Mouse (Mus musculus): Measurements from ENCODE around the gene Dapl1. TPM values are rescaled to one million over a fixed set of nuclear protein-coding genes. Genes with fewer than 3 reads are reported as not detected.

Gene Dapl1
- polyA plus RNA-seq, 1 experiment from 2014 or later, result 0.53 TPM

- no peak overlapping the region for H3K9ac ChIP-seq (ENCODE audit: low read depth, low read length)
- no peak for ATAC-seq (replicated peaks; ENCODE audit: low FRiP score)
- no peak overlapping the region for H3K27ac ChIP-seq (ENCODE audit: low read depth, low read length)
- DNase-seq (ENCODE audit: low spot score), result no peak
- H3K36me3 ChIP-seq (ENCODE audit: control insufficient read depth, insufficient read depth, low read length), result no peaks in the 10 kb centered on the region
- H3K9me3 ChIP-seq (ENCODE audit: control insufficient read depth, low read length), result no peaks in the 10 kb centered on the region
- no peaks in the 10 kb centered on the region; the same call in 1 of the 2 replicates for H3K27me3 ChIP-seq (replicated peaks; ENCODE audit: control insufficient read depth, insufficient read depth, low read length)
- H3K4me2 ChIP-seq, result no peak overlapping the region
- no peak overlapping the region for H3K4me3 ChIP-seq (ENCODE audit: low read depth, low read length)
- peaks cover 5% of the 10 kb centered on the region; the same call in 1 of the 2 replicates for H3K4me1 ChIP-seq (replicated peaks; ENCODE audit: control insufficient read depth, insufficient read depth, low read length)
- 86% methylated on average over 6 of the region's 6 CpGs for WGBS
Measured at GRCm38 (mm10) chr2:59467976-59468375, 16.5 kb upstream of the Dapl1 start.

GRCm38 (mm10) chr2:59469590-59470245 is 14.7 kb upstream of the Dapl1 start:
- ATAC-seq (replicated peaks; ENCODE audit: low FRiP score), result no peak
- WGBS, result 68% methylated on average over 8 of the region's 8 CpGs
- no peak overlapping the region for H3K27ac ChIP-seq (ENCODE audit: low read depth, low read length)

GRCm38 (mm10) chr2:59470326-59471031 is 14.0 kb upstream of the Dapl1 start:
- ATAC-seq (replicated peaks; ENCODE audit: low FRiP score) (no peak), DNase-seq (ENCODE audit: low spot score) (no peak)
- Histone ChIP-seq H3K9ac (ENCODE audit: low read depth, low read length) (no peak overlapping the region), H3K36me3 (ENCODE audit: control insufficient read depth, insufficient read depth, low read length) (no peaks in the 10 kb centered on the region), H3K4me3 (ENCODE audit: low read depth, low read length) (no peak overlapping the region), H3K4me2 (no peak overlapping the region), H3K4me1 (replicated peaks; ENCODE audit: control insufficient read depth, insufficient read depth, low read length) (peaks cover 5% of the 10 kb centered on the region; the same call in 1 of the 2 replicates), H3K9me3 (ENCODE audit: control insufficient read depth, low read length) (no peaks in the 10 kb centered on the region), H3K27me3 (replicated peaks; ENCODE audit: control insufficient read depth, insufficient read depth, low read length) (no peaks in the 10 kb centered on the region; the same call in 1 of the 2 replicates), H3K27ac (ENCODE audit: low read depth, low read length) (no peak overlapping the region)
- WGBS, result 58% methylated on average over 11 of the region's 11 CpGs

More at GRCm38 (mm10) chr2:59469590-59470245, 14.7 kb upstream of the Dapl1 start:
- no peaks in the 10 kb centered on the region for H3K36me3 ChIP-seq (ENCODE audit: control insufficient read depth, insufficient read depth, low read length)
- no peaks in the 10 kb centered on the region for H3K9me3 ChIP-seq (ENCODE audit: control insufficient read depth, low read length)
- no peak for DNase-seq (ENCODE audit: low spot score)
- H3K4me3 ChIP-seq (ENCODE audit: low read depth, low read length), result no peak overlapping the region
- no peak overlapping the region for H3K9ac ChIP-seq (ENCODE audit: low read depth, low read length)
- H3K4me1 ChIP-seq (replicated peaks; ENCODE audit: control insufficient read depth, insufficient read depth, low read length), result peaks cover 5% of the 10 kb centered on the region; the same call in 1 of the 2 replicates
- H3K27me3 ChIP-seq (replicated peaks; ENCODE audit: control insufficient read depth, insufficient read depth, low read length), result no peaks in the 10 kb centered on the region; the same call in 1 of the 2 replicates
- no peak overlapping the region for H3K4me2 ChIP-seq

GRCm38 (mm10) chr2:59471051-59471948 is 13.2 kb upstream of the Dapl1 start:
- no peak for DNase-seq (ENCODE audit: low spot score)
- no peak overlapping the region for H3K27ac ChIP-seq (ENCODE audit: low read depth, low read length)
- no peak overlapping the region for H3K9ac ChIP-seq (ENCODE audit: low read depth, low read length)
- H3K27me3 ChIP-seq (replicated peaks; ENCODE audit: control insufficient read depth, insufficient read depth, low read length), result no peaks in the 10 kb centered on the region; the same call in 1 of the 2 replicates
- H3K36me3 ChIP-seq (ENCODE audit: control insufficient read depth, insufficient read depth, low read length), result no peaks in the 10 kb centered on the region
- H3K9me3 ChIP-seq (ENCODE audit: control insufficient read depth, low read length), result no peaks in the 10 kb centered on the region
- WGBS, result 54% methylated on average over 15 of the region's 15 CpGs
- peaks cover 5% of the 10 kb centered on the region; the same call in 1 of the 2 replicates for H3K4me1 ChIP-seq (replicated peaks; ENCODE audit: control insufficient read depth, insufficient read depth, low read length)
- ATAC-seq (replicated peaks; ENCODE audit: low FRiP score), result no peak
- no peak overlapping the region for H3K4me3 ChIP-seq (ENCODE audit: low read depth, low read length)
- no peak overlapping the region for H3K4me2 ChIP-seq

- ATAC-seq (replicated peaks; ENCODE audit: low FRiP score), result no peak
- WGBS, result 78% methylated on average over 4 of the region's 4 CpGs
Measured at GRCm38 (mm10) chr2:59474336-59474735, 10.1 kb upstream of the Dapl1 start.

GRCm38 (mm10) chr2:59485080-59485479 is 627 bp downstream of the Dapl1 start:
- Histone ChIP-seq H3K27ac (ENCODE audit: low read depth, low read length) (no peak overlapping the region), H3K36me3 (ENCODE audit: control insufficient read depth, insufficient read depth, low read length) (no peaks in the 10 kb centered on the region), H3K4me1 (replicated peaks; ENCODE audit: control insufficient read depth, insufficient read depth, low read length) (no peaks in the 10 kb centered on the region), H3K27me3 (replicated peaks; ENCODE audit: control insufficient read depth, insufficient read depth, low read length) (no peaks in the 10 kb centered on the region), H3K9ac (ENCODE audit: low read depth, low read length) (no peak overlapping the region), H3K4me2 (no peak overlapping the region), H3K9me3 (ENCODE audit: control insufficient read depth, low read length) (no peaks in the 10 kb centered on the region), H3K4me3 (ENCODE audit: low read depth, low read length) (no peak overlapping the region)
- no peak for DNase-seq (ENCODE audit: low spot score)
- ATAC-seq (replicated peaks; ENCODE audit: low FRiP score), result no peak
- WGBS, result 69% methylated on average over 2 of the region's 2 CpGs

More at GRCm38 (mm10) chr2:59474336-59474735, 10.1 kb upstream of the Dapl1 start:
- no peak for DNase-seq (ENCODE audit: low spot score)
- H3K9me3 ChIP-seq (ENCODE audit: control insufficient read depth, low read length), result no peaks in the 10 kb centered on the region
- H3K4me3 ChIP-seq (ENCODE audit: low read depth, low read length), result no peak overlapping the region
- no peaks in the 10 kb centered on the region; the same call in 1 of the 2 replicates for H3K27me3 ChIP-seq (replicated peaks; ENCODE audit: control insufficient read depth, insufficient read depth, low read length)
- no peak overlapping the region for H3K27ac ChIP-seq (ENCODE audit: low read depth, low read length)
- no peak overlapping the region for H3K9ac ChIP-seq (ENCODE audit: low read depth, low read length)
- H3K4me1 ChIP-seq (replicated peaks; ENCODE audit: control insufficient read depth, insufficient read depth, low read length), result peaks cover 5% of the 10 kb centered on the region; the same call in 1 of the 2 replicates
- no peaks in the 10 kb centered on the region for H3K36me3 ChIP-seq (ENCODE audit: control insufficient read depth, insufficient read depth, low read length)
- H3K4me2 ChIP-seq, result no peak overlapping the region

- Histone ChIP-seq H3K27me3 (replicated peaks; ENCODE audit: control insufficient read depth, insufficient read depth, low read length) (no peaks in the 10 kb centered on the region), H3K9me3 (ENCODE audit: control insufficient read depth, low read length) (no peaks in the 10 kb centered on the region), H3K4me1 (replicated peaks; ENCODE audit: control insufficient read depth, insufficient read depth, low read length) (no peaks in the 10 kb centered on the region), H3K36me3 (ENCODE audit: control insufficient read depth, insufficient read depth, low read length) (no peaks in the 10 kb centered on the region), H3K4me2 (no peak overlapping the region), H3K27ac (ENCODE audit: low read depth, low read length) (no peak overlapping the region), H3K9ac (ENCODE audit: low read depth, low read length) (no peak overlapping the region), H3K4me3 (ENCODE audit: low read depth, low read length) (no peak overlapping the region)
- no peak for ATAC-seq (replicated peaks; ENCODE audit: low FRiP score)
- DNase-seq (ENCODE audit: low spot score), result no peak
- WGBS, result 54% methylated on average over 4 of the region's 4 CpGs
Measured at GRCm38 (mm10) chr2:59485657-59486056, 1.2 kb downstream of the Dapl1 start.

- Histone ChIP-seq H3K27ac (ENCODE audit: low read depth, low read length) (no peak overlapping the region), H3K27me3 (replicated peaks; ENCODE audit: control insufficient read depth, insufficient read depth, low read length) (no peaks in the 10 kb centered on the region), H3K4me1 (replicated peaks; ENCODE audit: control insufficient read depth, insufficient read depth, low read length) (no peaks in the 10 kb centered on the region), H3K4me3 (ENCODE audit: low read depth, low read length) (no peak overlapping the region), H3K9me3 (ENCODE audit: control insufficient read depth, low read length) (no peaks in the 10 kb centered on the region), H3K4me2 (no peak overlapping the region), H3K36me3 (ENCODE audit: control insufficient read depth, insufficient read depth, low read length) (no peaks in the 10 kb centered on the region), H3K9ac (ENCODE audit: low read depth, low read length) (no peak overlapping the region)
- DNase-seq (ENCODE audit: low spot score) (no peak), ATAC-seq (replicated peaks; ENCODE audit: low FRiP score) (no peak)
- 71% methylated on average over 6 of the region's 6 CpGs for WGBS
Measured at GRCm38 (mm10) chr2:59486196-59486845, 1.9 kb downstream of the Dapl1 start.
